Mouse (Mus musculus) neural tube, postnatal 0 days (tissue): ENCODE measurements around the gene Rps16. TPM values are rescaled to one million over a fixed set of nuclear protein-coding genes. Genes with fewer than 3 reads are reported as not detected.

Source experiments
- polyA plus RNA-seq: library from polyadenylated mRNA; unstranded; fragments of >200 nt; fragmentation: Nextera tagmentation; extraction: Ambion mirVana; gene quantifications from 2 replicates; pipeline ENCODE4 v1.2.1, GENCODE M21; 2015

Gene Rps16
- 524 and 613 TPM in 2 replicates for polyA plus RNA-seq

GRCm38 (mm10) chr7:28350155-28350883 lies at the start of gene Rps16:
Gene Rps16 (plus strand): TSS chr7:28350652.

GRCm38 (mm10) chr7:28301616-28302433 lies 48.6 kb upstream of the Rps16 start, which contains the start of gene Dll3:
Gene Dll3 (minus strand): TSS chr7:28302238.

DNA sequence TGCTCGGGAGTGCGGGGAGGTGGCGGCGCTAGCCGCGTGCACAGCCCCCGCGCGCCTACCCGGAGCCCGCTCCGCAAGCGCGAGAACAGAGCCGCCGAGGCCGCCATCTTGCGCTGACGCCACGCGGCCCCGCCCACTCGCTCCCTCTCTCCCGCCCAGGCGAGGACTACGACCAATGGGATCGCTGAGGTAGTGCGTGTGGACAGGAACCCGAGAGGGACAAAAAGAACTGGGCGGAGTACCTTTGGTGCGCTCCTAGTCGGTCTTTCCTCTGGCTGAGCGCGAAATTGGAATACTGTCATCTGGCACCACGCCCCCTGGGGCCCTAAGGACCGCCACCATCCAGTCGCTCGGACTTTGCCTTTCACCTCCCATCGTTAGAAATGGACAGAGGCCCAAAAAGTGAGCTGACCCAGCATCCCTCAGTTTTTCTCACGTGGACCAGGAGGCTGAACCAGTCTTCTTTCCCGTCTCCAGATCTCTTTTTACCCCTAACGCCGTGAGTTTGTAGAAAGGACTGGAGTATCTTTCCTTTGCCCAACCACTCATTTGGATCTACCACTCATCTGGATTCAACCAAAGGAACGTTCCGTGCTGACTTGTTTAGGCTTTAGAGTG lies 38.4 kb upstream of the Rps16 start, which contains the start of gene Timm50:
TSS of gene Timm50 (minus strand) at position 147 of the 618 bp plus-strand sequence.

DNA sequence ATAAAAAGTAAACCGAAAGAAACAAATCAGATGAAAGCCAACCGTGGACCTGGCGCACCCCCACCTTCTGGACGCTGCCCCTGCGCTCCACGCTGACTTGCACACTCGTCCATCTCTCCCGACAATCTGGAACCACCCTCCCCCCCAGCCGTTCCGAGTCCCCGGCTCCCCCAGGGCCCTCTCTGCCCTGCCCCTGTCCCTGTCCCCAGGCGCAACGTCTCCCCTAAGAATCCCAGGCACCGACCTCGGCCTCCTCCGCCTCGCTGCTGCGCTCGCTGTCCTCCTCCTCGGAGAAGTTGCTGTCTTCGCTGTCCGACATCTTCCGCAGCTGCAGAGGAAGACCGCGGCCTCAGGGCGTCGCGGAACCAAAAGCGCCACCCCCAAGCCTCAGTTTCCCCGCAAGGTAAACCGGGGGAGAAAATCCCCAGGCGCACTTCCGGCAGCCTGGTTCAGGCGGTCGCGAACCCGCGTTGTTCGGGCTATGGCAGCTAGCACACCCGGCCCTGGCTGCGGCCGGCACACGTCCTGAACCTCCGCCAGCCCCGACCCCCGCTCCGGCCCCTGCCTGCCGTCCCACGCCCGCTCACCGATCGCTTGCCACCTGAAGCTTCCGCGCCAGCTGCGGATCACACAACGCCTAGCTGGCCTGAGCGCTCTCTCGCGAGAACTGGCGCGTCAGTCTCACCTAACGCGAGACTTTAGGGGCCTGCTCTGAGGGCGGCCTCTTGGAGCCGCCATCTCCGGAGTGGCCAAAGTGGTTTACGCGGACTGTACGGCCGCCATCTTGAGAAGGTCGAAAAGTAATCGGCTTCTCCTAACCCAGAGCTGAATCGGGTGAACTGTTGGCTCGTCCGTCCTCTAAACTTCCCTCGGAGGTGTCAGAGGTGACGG lies 12.1 kb upstream of the Rps16 start, which contains the start of gene Supt5:
TSS of gene Supt5 (minus strand) at position 639 of the 891 bp plus-strand sequence.

DNA sequence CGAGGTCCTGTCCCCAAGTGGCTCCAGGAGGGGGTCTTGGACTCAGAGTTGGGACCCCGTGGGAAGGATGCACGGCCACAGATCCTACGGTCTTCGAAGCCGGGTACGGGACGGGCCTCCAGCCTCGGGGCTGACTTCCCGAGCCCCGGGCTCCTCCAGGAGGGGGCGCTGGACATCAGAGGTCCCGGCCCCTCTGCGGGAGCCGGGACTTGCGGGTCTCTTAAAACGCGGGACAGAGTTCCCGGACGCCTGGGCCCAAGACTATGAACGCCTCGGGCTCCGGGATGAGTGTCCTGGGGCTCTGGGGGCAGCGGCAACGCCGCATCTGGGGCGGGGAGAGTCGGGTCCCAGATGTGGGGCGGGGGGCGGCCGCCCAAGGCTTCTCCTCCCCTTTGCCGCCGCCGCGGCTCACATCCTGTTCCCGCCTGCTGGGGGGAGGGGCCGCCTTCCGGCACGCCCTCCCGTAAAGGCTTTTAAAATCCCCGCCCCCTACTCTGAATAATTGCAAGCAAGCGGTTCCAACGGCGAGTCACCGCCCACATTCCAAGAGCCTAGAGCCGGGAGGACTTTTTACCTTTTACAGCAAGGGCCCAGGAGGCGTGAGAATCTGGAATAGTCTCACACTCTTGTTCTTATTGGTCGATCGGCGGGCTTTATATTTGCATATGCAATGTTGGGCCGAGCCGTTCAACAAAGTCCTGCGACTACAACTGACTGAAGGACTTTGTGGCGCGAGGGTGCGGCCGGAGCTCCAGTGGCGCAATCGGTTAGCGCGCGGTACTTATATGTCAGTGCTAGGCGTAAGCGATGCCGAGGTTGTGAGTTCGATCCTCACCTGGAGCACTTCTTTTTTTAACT lies 22.0 kb downstream of the Rps16 start, which contains the start of gene Plekhg2:
TSS of gene Plekhg2 (minus strand) at position 349 of the 858 bp plus-strand sequence.

DNA sequence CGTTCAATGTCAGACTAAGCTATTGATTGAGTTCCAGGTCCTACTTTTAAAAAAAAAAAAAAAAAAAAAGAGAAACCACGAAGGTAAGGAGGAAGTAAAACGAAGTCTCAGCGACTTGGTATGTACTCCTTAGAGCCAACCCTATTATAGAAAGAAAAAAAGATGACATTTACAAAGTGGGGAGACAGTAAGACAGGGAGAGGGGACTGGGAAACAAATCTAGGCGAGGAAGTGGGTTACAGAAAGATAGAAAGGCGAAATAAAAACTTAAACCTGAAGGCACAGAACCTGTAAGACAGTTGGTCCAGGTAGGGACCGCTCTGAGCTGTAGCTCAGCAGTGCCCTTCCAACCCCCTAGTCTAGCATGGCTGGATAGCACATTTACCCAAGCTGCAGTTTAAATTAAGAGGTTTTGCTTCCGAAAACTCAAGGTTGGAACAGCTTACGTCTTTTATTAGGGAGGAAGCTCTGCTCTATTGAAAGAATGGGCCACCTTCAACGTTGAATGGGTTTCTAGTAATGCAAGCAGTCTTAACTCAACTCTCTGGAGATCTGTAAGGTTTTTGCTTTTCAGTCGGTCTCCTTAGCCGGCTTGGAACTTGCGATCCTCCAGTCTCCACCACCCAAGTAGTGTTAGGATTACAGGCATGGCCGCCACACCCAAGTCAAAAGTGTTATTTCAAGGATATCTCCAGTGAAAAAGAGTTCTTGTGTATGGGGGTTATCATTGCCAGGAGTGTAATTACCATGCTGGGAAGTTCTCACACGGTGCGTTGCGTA lies 30.0 kb downstream of the Rps16 start, which contains the start of gene Zfp36:
TSS of gene Zfp36 (minus strand) at position 17 of the 780 bp plus-strand sequence.

DNA sequence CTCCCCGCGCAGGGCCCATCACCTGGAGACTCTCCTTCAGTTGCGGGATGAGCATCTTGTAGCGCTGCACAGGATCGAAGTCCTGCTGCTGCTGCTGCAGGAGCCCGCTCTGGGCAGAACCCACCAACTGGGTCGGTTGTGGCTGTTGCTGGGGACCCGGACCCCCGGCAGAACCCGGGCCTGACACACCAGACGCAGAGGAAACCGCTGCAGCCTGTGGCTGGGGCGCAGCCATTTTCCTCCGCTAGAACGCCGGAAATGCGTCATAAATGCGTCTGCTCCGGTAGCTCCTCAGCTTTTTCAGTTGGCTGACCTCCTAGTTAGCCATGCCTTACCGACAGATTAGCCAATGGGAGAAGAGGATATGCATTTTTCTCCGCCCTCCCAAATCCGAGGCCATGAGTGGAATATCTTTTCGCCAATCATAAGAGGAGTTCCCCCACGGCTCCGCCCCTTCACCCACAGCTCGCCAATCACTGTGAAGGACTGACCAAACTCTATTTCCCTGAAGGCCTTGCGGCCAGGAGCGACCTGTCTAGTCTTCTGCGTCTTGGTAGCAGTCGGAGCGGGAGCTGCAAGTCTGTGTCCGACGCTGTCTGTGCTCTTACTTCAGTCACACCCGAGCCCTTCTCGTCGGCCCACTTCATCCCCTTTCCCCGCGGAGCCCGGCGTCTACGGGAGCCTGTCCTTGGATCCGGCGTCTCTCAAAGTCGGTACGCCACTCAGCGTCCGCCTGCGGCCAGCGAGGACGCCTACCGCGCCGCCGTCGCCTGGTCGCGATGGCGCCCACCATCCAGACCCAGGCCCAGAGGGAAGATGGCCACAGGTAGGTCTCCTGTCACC lies 42.2 kb downstream of the Rps16 start, which contains the start of the genes Med29 and Paf1:
TSS of gene Med29 (minus strand) at position 280 of the 843 bp plus-strand sequence.
TSS of gene Paf1 (plus strand) at position 523 of the 843 bp plus-strand sequence.

Other genes with a start within 250 kb of the Rps16 start
- 0.06 and 0.09 TPM in 2 replicates for gene 9530053A07Rik, start 221.2 kb upstream of the Rps16 start, polyA plus RNA-seq
- 61.6 and 68.4 TPM in 2 replicates for gene Fbl, start 180.9 kb upstream of the Rps16 start, polyA plus RNA-seq
- gene Dyrk1b, start 171.2 kb upstream of the Rps16 start, polyA plus RNA-seq, result 10.0 and 11.1 TPM in 2 replicates
- 32.0 and 49.2 TPM in 2 replicates for gene Eid2, start 82.8 kb upstream of the Rps16 start, polyA plus RNA-seq
- 43.2 and 45.7 TPM in 2 replicates for gene Eid2b, start 72.9 kb upstream of the Rps16 start, polyA plus RNA-seq
- 5.1 and 6.7 TPM in 2 replicates for gene Selenov, start 59.5 kb upstream of the Rps16 start, polyA plus RNA-seq
- 20.4 and 21.8 TPM in 2 replicates for gene Dll3, start 48.4 kb upstream of the Rps16 start, polyA plus RNA-seq
- gene Timm50, start 38.6 kb upstream of the Rps16 start, polyA plus RNA-seq, result 109 and 129 TPM in 2 replicates
- 64.4 and 73.7 TPM in 2 replicates for gene Supt5, start 11.9 kb upstream of the Rps16 start, polyA plus RNA-seq
- 10.8 and 13.7 TPM in 2 replicates for gene Plekhg2, start 21.9 kb downstream of the Rps16 start, polyA plus RNA-seq
- 3.9 and 4.1 TPM in 2 replicates for gene Zfp36, start 29.6 kb downstream of the Rps16 start, polyA plus RNA-seq
- gene Med29, start 42.1 kb downstream of the Rps16 start, polyA plus RNA-seq, result 48.8 and 49.0 TPM in 2 replicates
- gene Paf1, start 42.3 kb downstream of the Rps16 start, polyA plus RNA-seq, result 75.7 and 90.9 TPM in 2 replicates
- 6.6 and 8.3 TPM in 2 replicates for gene Gmfg, start 86.8 kb downstream of the Rps16 start, polyA plus RNA-seq
- gene Lrfn1, start 101.3 kb downstream of the Rps16 start, polyA plus RNA-seq, result 20.6 and 22.6 TPM in 2 replicates
- gene Ifnl2, start 159.8 kb downstream of the Rps16 start, polyA plus RNA-seq, result not detected in 2 replicates
- not detected in 2 replicates for gene Ifnl3, start 172.2 kb downstream of the Rps16 start, polyA plus RNA-seq
- gene Sycn, start 190.2 kb downstream of the Rps16 start, polyA plus RNA-seq, result not detected in 2 replicates
- gene Nccrp1, start 196.6 kb downstream of the Rps16 start, polyA plus RNA-seq, result 0.39 and 0.80 TPM in 2 replicates
- gene Samd4b, start 247.5 kb downstream of the Rps16 start, polyA plus RNA-seq, result 16.1 and 19.3 TPM in 2 replicates
- gene Pak4, start 247.5 kb downstream of the Rps16 start, polyA plus RNA-seq, result 12.0 and 12.5 TPM in 2 replicates